Mouse (Mus musculus) lung, postnatal 0 days (tissue): ENCODE measurements around the gene Tldc2. TPM values are rescaled to one million over a fixed set of nuclear protein-coding genes. Genes with fewer than 3 reads are reported as not detected.

ENCODE experiments used
- ATAC-seq: fragments of 200-750 bp; cut with Nextera tagmentation; 2 replicates; pipeline ENCODE4 v1.8.0; 2017; ENCODE audit warnings: moderate library complexity
- DNase-seq: peaks from one replicate; pipeline ENCODE4 v3.0.0-alpha.2; 2016; ENCODE audit warnings: low spot score
- H3K27ac ChIP-seq: fragments of 300-500 bp; sonication (generic); 2 replicates; pipeline ENCODE4 v1.5.1; 2014; ENCODE audit warnings: antibody characterized with exemption, mild to moderate bottlenecking, low read length, mixed read lengths
- H3K27me3 ChIP-seq: fragments of 300-500 bp; sonication (generic); replicated peaks from 2 replicates; pipeline ENCODE4 v1.6.1; 2014; ENCODE audit warnings: low read length, mixed read lengths; ENCODE audit not compliant: insufficient read depth
- H3K36me3 ChIP-seq: fragments of 300-500 bp; sonication (generic); 2 replicates; pipeline ENCODE4 v1.6.1; 2014; ENCODE audit warnings: low read length, mixed read lengths; ENCODE audit not compliant: insufficient read depth
- H3K4me1 ChIP-seq: fragments of 300-500 bp; sonication (generic); 2 replicates; pipeline ENCODE4 v1.6.1; 2014; ENCODE audit warnings: antibody characterized with exemption, low read depth, low read length, mixed read lengths; ENCODE audit not compliant: insufficient read depth
- H3K4me2 ChIP-seq: fragments of 300-500 bp; sonication (generic); replicated peaks from 2 replicates; pipeline ENCODE4 v1.6.1; 2014; ENCODE audit warnings: low read depth, mild to moderate bottlenecking, low read length, moderate library complexity, mixed read lengths
- H3K4me3 ChIP-seq: fragments of 300-500 bp; sonication (generic); 2 replicates; pipeline ENCODE4 v1.5.1; 2014; ENCODE audit warnings: low read depth, low read length
- H3K9ac ChIP-seq: fragments of 300-500 bp; sonication (generic); replicated peaks from 2 replicates; pipeline ENCODE4 v1.6.1; 2014; ENCODE audit warnings: low read depth, mild to moderate bottlenecking
- H3K9me3 ChIP-seq: fragments of 300-500 bp; sonication (generic); 2 replicates; pipeline ENCODE4 v1.6.1; 2016; ENCODE audit warnings: low read length, mixed read lengths
- CTCF ChIP-seq: IDR thresholded peaks from 2 replicates; pipeline ENCODE4 v1.5.1; 2016; ENCODE audit warnings: antibody characterized with exemption, mild to moderate bottlenecking
- EP300 ChIP-seq: IDR thresholded peaks from 2 replicates; pipeline ENCODE4 v1.6.1; 2016; ENCODE audit warnings: antibody characterized with exemption, mild to moderate bottlenecking, control low read depth
- WGBS: fragments of 180-500 bp; shearing (Covaris S2); extraction: QIAGEN DNeasy Blood & Tissue Kit; methylation state at CpG from one replicate; pipeline ENCODE4 v1.1.7; 2014; 5-methylcytosine and 5-hydroxymethylcytosine counted together
- polyA plus RNA-seq: library from polyadenylated mRNA; unstranded; fragments of >200 nt; fragmentation: Nextera tagmentation; extraction: Ambion mirVana; gene quantifications from 2 replicates; pipeline ENCODE4 v1.2.1, GENCODE M21; 2015

Gene Tldc2
- polyA plus RNA-seq, 1 experiment from 2014 or later, result not detected

- Histone ChIP-seq H3K4me2 (no peak overlapping the region), H3K4me1 (peaks cover 53% of the 10 kb centered on the region), H3K4me3 (no peak overlapping the region), H3K36me3 (no peaks in the 10 kb centered on the region), H3K9me3 (no peaks in the 10 kb centered on the region), H3K27ac (peak overlapping the region; percentile 64), H3K27me3 (no peaks in the 10 kb centered on the region), H3K9ac (no peak overlapping the region)
- 55% methylated on average over 14 of the region's 14 CpGs for WGBS
- ATAC-seq, result peak; percentile 42
- peak; percentile 88 for DNase-seq
- TF ChIP-seq CTCF (no peak), EP300 (no peak)
Measured at GRCm38 (mm10) chr2:157064978-157065878, 21.6 kb upstream of the Tldc2 start.

GRCm38 (mm10) chr2:157065879-157066226 lies 21.0 kb upstream of the Tldc2 start:
- ATAC-seq (no peak), DNase-seq (peak; percentile 36)
- Histone ChIP-seq H3K4me1 (peaks cover 59% of the 10 kb centered on the region), H3K4me3 (no peak overlapping the region), H3K36me3 (no peaks in the 10 kb centered on the region), H3K4me2 (no peak overlapping the region), H3K27ac (peak overlapping the region; percentile 60), H3K9me3 (no peaks in the 10 kb centered on the region), H3K27me3 (no peaks in the 10 kb centered on the region), H3K9ac (no peak overlapping the region)
- TF ChIP-seq CTCF (no peak), EP300 (no peak)
- 29% methylated on average over 7 of the region's 7 CpGs for WGBS

- no peaks in the 10 kb centered on the region for H3K9me3 ChIP-seq
- H3K4me3 ChIP-seq, result no peak overlapping the region
- no peak overlapping the region for H3K9ac ChIP-seq
- peaks cover 68% of the 10 kb centered on the region for H3K4me1 ChIP-seq
- TF ChIP-seq CTCF (no peak), EP300 (0 out of 2 replicates have a peak, but pooled peaks have one; percentile 10)
- 69% methylated on average over 7 of the region's 7 CpGs for WGBS
- DNase-seq (no peak), ATAC-seq (no peak)
- no peak overlapping the region for H3K27ac ChIP-seq
- H3K4me2 ChIP-seq, result no peak overlapping the region
- H3K27me3 ChIP-seq, result no peaks in the 10 kb centered on the region
- H3K36me3 ChIP-seq, result no peaks in the 10 kb centered on the region
Measured at GRCm38 (mm10) chr2:157066731-157067430, 20.0 kb upstream of the Tldc2 start.

- TF ChIP-seq EP300 (no peak), CTCF (no peak)
- 40% methylated on average over 14 of the region's 14 CpGs for WGBS
Measured at GRCm38 (mm10) chr2:157068701-157069354, 18.0 kb upstream of the Tldc2 start.

GRCm38 (mm10) chr2:157069355-157069735 lies 17.5 kb upstream of the Tldc2 start:
- peak overlapping the region; percentile 30 for H3K4me2 ChIP-seq
- H3K4me3 ChIP-seq, result no peak overlapping the region
- no peak for TF ChIP-seq EP300
- no peak for TF ChIP-seq CTCF
- peaks cover 65% of the 10 kb centered on the region for H3K4me1 ChIP-seq
- H3K27ac ChIP-seq, result peak overlapping the region; percentile 93
- ATAC-seq, result peak; percentile 33
- DNase-seq, result peak; percentile 84
- no peaks in the 10 kb centered on the region for H3K36me3 ChIP-seq
- H3K9ac ChIP-seq, result peak overlapping the region; percentile 16
- H3K9me3 ChIP-seq, result no peaks in the 10 kb centered on the region
- no peaks in the 10 kb centered on the region for H3K27me3 ChIP-seq
- WGBS, result 11% methylated on average over 3 of the region's 3 CpGs

More at GRCm38 (mm10) chr2:157068701-157069354, 18.0 kb upstream of the Tldc2 start:
- DNase-seq (peak; percentile 41), ATAC-seq (no peak)
- Histone ChIP-seq H3K27me3 (no peaks in the 10 kb centered on the region), H3K4me1 (peaks cover 63% of the 10 kb centered on the region), H3K4me3 (no peak overlapping the region), H3K27ac (peak overlapping the region; percentile 93), H3K9ac (peak overlapping the region; percentile 16), H3K9me3 (no peaks in the 10 kb centered on the region), H3K4me2 (peak overlapping the region; percentile 30; the same call in 1 of the 2 replicates), H3K36me3 (no peaks in the 10 kb centered on the region)

GRCm38 (mm10) chr2:157069755-157070315 lies 17.0 kb upstream of the Tldc2 start:
- H3K9ac ChIP-seq, result peak overlapping the region; percentile 41
- H3K36me3 ChIP-seq, result no peaks in the 10 kb centered on the region
- ATAC-seq, result 0 out of 2 replicates have a peak, but pooled peaks have one; percentile 2
- DNase-seq, result peak; percentile 40
- no peak overlapping the region for H3K4me3 ChIP-seq
- H3K9me3 ChIP-seq, result no peaks in the 10 kb centered on the region
- peaks cover 62% of the 10 kb centered on the region for H3K4me1 ChIP-seq
- TF ChIP-seq CTCF (no peak), EP300 (no peak)
- H3K4me2 ChIP-seq, result peak overlapping the region; percentile 30
- peak overlapping the region; percentile 93 for H3K27ac ChIP-seq
- no peaks in the 10 kb centered on the region for H3K27me3 ChIP-seq
- 5% methylated on average over 3 of the region's 3 CpGs for WGBS
